Mouse (Mus musculus) heart, embryonic 12.5 days (tissue): ENCODE results near the gene Pipox. TPM values are rescaled to one million over a fixed set of nuclear protein-coding genes. Genes with fewer than 3 reads are reported as not detected.

Source experiments
- ATAC-seq: fragments of 200-750 bp; cut with Nextera tagmentation; 2 replicates; pipeline ENCODE4 v1.8.0; 2017; ENCODE audit warnings: moderate TSS enrichment, moderate library complexity; ENCODE audit not compliant: insufficient number of reproducible peaks, low FRiP score
- H3K27ac ChIP-seq: fragments of 300-500 bp; sonication (generic); 2 replicates; pipeline ENCODE4 v1.5.1; 2016; ENCODE audit warnings: mild to moderate bottlenecking, moderate library complexity; ENCODE audit not compliant: poor library complexity, severe bottlenecking
- H3K27me3 ChIP-seq: fragments of 300-500 bp; sonication (generic); replicated peaks from 2 replicates; pipeline ENCODE4 v1.6.1; 2016; ENCODE audit warnings: mild to moderate bottlenecking, moderate library complexity
- H3K36me3 ChIP-seq: fragments of 300-500 bp; sonication (generic); 2 replicates; pipeline ENCODE4 v1.6.1; 2016; ENCODE audit warnings: mild to moderate bottlenecking, moderate library complexity
- H3K4me1 ChIP-seq: fragments of 300-500 bp; sonication (generic); replicated peaks from 2 replicates; pipeline ENCODE4 v1.6.1; 2016; ENCODE audit warnings: mild to moderate bottlenecking
- H3K4me2 ChIP-seq: fragments of 300-500 bp; sonication (generic); 2 replicates; pipeline ENCODE4 v1.6.1; 2016; ENCODE audit warnings: mild to moderate bottlenecking, moderate library complexity
- H3K4me3 ChIP-seq: fragments of 300-500 bp; sonication (generic); 2 replicates; pipeline ENCODE4 v1.5.1; 2016; ENCODE audit warnings: mild to moderate bottlenecking
- H3K9ac ChIP-seq: fragments of 300-500 bp; sonication (generic); 2 replicates; pipeline ENCODE4 v1.6.1; 2016; ENCODE audit warnings: mild to moderate bottlenecking, moderate library complexity
- H3K9me3 ChIP-seq: fragments of 300-500 bp; sonication (generic); replicated peaks from 2 replicates; pipeline ENCODE4 v1.6.1; 2016; ENCODE audit warnings: mild to moderate bottlenecking, moderate library complexity
- WGBS: fragments of 180-500 bp; shearing (Covaris S2); methylation state at CpG from one replicate; pipeline ENCODE4 v1.1.7; 2016; 5-methylcytosine and 5-hydroxymethylcytosine counted together
- polyA plus RNA-seq: library from polyadenylated mRNA; unstranded; fragments of >200 nt; fragmentation: Nextera tagmentation; extraction: Ambion mirVana; gene quantifications from 2 replicates; pipeline ENCODE4 v1.2.1, GENCODE M21; 2016

Pipox gene
- polyA plus RNA-seq, 1 experiment from 2014 or later = 2.3 TPM

- Histone ChIP-seq H3K27ac (no peak overlapping the region), H3K9me3 (no peaks in the 10 kb centered on the region), H3K4me3 (no peak overlapping the region), H3K4me2 (no peak overlapping the region), H3K9ac (no peak overlapping the region), H3K4me1 (0 out of 2 replicates have a peak, but pooled peaks cover 4% of the 10 kb centered on the region), H3K36me3 (peaks cover 96% of the 10 kb centered on the region), H3K27me3 (no peaks in the 10 kb centered on the region)
- ATAC-seq = no peak
- 85% methylated on average over 21 of the region's 21 CpGs for WGBS
These were observed 50.6 kb downstream of the Pipox start for GRCm38 (mm10) chr11:77843068-77843905.

GRCm38 (mm10) chr11:77840523-77841245 lies 53.2 kb downstream of the Pipox start:
- Histone ChIP-seq H3K9me3 (no peaks in the 10 kb centered on the region), H3K36me3 (peaks cover 96% of the 10 kb centered on the region), H3K9ac (no peak overlapping the region), H3K27me3 (no peaks in the 10 kb centered on the region), H3K4me2 (no peak overlapping the region), H3K4me1 (peaks cover 17% of the 10 kb centered on the region), H3K27ac (no peak overlapping the region), H3K4me3 (no peak overlapping the region)
- WGBS = 83% methylated on average over 16 of the region's 16 CpGs
- no peak for ATAC-seq

GRCm38 (mm10) chr11:77837856-77838255 lies 56.0 kb downstream of the Pipox start:
- no peaks in the 10 kb centered on the region for H3K27me3 ChIP-seq
- no peak overlapping the region for H3K9ac ChIP-seq
- H3K4me3 ChIP-seq = no peak overlapping the region
- ATAC-seq = no peak
- no peak overlapping the region for H3K4me2 ChIP-seq
- H3K27ac ChIP-seq = no peak overlapping the region; the same call in 1 of the 2 replicates
- peaks cover 99% of the 10 kb centered on the region for H3K36me3 ChIP-seq
- H3K4me1 ChIP-seq = peaks cover 18% of the 10 kb centered on the region
- WGBS = 87% methylated on average over 5 of the region's 5 CpGs
- H3K9me3 ChIP-seq = no peaks in the 10 kb centered on the region

DNA sequence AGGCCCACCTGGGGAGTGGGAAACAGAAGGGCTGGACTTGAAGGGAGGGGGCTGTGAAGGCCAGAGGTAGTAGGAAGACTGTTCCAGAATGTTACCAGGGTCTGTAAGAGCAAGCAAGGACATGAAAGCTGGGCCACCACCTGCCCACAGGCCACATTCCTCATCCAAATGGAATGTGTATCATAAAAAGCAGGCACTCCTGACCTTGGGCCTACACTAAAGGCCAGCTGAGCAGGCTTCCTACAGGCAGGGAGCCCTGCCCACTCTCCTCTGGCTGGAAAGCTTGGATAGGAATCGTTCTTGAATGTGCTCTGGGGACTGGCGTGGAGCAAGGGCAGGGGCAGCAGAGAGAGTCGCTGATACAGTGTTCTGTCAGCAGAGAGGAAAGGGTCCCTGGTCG lies 57.1 kb downstream of the Pipox start:
- no peaks in the 10 kb centered on the region for H3K9me3 ChIP-seq
- ATAC-seq = no peak
- H3K4me1 ChIP-seq = peaks cover 18% of the 10 kb centered on the region
- H3K4me2 ChIP-seq = no peak overlapping the region
- H3K27ac ChIP-seq = peak overlapping the region; percentile 82
- H3K9ac ChIP-seq = peak overlapping the region; percentile 24; the same call in 1 of the 2 replicates
- no peak overlapping the region for H3K4me3 ChIP-seq
- peaks cover 98% of the 10 kb centered on the region for H3K36me3 ChIP-seq
- no peaks in the 10 kb centered on the region for H3K27me3 ChIP-seq
- WGBS = 39% methylated on average over 4 of the region's 4 CpGs

GRCm38 (mm10) chr11:77836290-77836689 lies 57.6 kb downstream of the Pipox start:
- peak overlapping the region; percentile 24; the same call in 1 of the 2 replicates for H3K9ac ChIP-seq
- no peaks in the 10 kb centered on the region for H3K9me3 ChIP-seq
- peaks cover 98% of the 10 kb centered on the region for H3K36me3 ChIP-seq
- peaks cover 18% of the 10 kb centered on the region for H3K4me1 ChIP-seq
- no peak overlapping the region for H3K4me2 ChIP-seq
- no peak overlapping the region for H3K4me3 ChIP-seq
- H3K27me3 ChIP-seq = no peaks in the 10 kb centered on the region
- WGBS = 73% methylated on average over 5 of the region's 5 CpGs
- H3K27ac ChIP-seq = peak overlapping the region; percentile 82
- ATAC-seq = no peak

DNA sequence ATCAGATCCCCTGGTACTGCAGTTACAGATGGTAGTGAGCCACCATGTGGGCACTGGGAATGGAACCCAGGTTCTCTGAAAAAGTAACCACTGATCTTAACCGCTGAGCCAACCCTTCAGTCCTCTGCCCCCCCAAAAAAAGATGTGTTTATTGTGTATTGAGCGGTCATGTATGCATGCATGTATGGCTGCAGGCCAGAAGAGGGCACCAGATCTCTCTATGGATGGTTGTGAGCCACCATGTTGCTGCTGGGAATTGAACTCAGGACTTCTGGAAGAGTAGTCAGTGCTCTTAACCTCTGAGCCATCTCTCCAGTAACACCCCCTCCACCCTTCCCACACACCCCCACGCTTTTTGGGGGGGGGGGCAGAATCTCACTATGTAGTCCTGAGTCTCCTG lies 58.8 kb downstream of the Pipox start:
- no peak overlapping the region for H3K4me3 ChIP-seq
- ATAC-seq = no peak
- H3K4me2 ChIP-seq = no peak overlapping the region
- H3K4me1 ChIP-seq = peaks cover 18% of the 10 kb centered on the region
- H3K9ac ChIP-seq = no peak overlapping the region
- H3K9me3 ChIP-seq = no peaks in the 10 kb centered on the region
- peaks cover 98% of the 10 kb centered on the region for H3K36me3 ChIP-seq
- H3K27me3 ChIP-seq = no peaks in the 10 kb centered on the region
- H3K27ac ChIP-seq = no peak overlapping the region
- 77% methylated on average over 3 of the region's 3 CpGs for WGBS

DNA sequence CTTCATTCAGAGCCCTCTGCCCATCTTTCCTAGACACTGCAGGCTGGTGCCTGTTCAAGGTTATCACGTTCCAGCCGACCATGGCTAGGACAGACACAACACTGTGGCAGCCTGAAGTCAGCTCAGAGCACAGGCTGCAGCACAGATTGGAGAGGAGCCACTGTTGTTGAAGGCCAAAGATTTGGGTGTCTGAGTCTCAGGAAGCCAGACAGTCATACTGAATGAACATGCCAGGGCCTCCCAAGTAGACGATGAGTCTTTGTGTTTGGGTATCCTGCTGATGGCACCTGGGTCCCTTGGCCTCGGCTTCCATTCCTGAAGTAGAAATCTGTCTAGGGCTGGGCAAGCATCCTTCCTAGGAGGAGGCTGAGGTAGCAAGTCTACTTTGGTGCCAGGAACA lies 61.4 kb downstream of the Pipox start:
- peaks cover 98% of the 10 kb centered on the region for H3K36me3 ChIP-seq
- no peak overlapping the region for H3K9ac ChIP-seq
- H3K4me3 ChIP-seq = no peak overlapping the region
- no peak overlapping the region for H3K27ac ChIP-seq
- no peak overlapping the region for H3K4me2 ChIP-seq
- 80% methylated on average over 4 of the region's 4 CpGs for WGBS
- ATAC-seq = no peak
- H3K4me1 ChIP-seq = peaks cover 18% of the 10 kb centered on the region
- no peaks in the 10 kb centered on the region for H3K9me3 ChIP-seq
- no peaks in the 10 kb centered on the region for H3K27me3 ChIP-seq

DNA sequence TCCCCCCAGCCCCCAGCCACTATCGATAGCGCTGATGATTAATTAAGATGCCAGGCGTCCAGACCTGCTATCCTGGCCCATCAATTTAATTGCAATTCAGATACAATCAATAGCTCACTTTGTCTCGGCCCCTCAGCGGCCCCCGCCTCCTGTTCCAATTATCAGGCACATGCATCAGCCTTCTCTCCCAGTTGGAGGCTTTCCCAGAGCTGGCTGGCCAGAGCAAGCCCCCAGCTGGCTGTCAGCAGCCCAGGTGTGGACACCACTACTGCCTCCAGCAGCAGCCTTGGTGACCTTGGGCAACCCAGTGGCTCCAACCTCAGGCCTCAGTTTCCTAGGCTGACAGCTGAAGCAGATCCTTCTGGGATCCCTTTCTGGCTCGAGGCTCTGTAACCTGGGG lies 63.0 kb downstream of the Pipox start:
- whole genome bisulfite sequencing = 68% methylated on average over 7 of the region's 7 CpGs
- ATAC-seq = no peak
- Histone ChIP-seq H3K27me3 (no peaks in the 10 kb centered on the region), H3K9ac (no peak overlapping the region), H3K9me3 (no peaks in the 10 kb centered on the region), H3K27ac (no peak overlapping the region), H3K4me1 (peaks cover 15% of the 10 kb centered on the region), H3K4me3 (no peak overlapping the region), H3K36me3 (peaks cover 96% of the 10 kb centered on the region), H3K4me2 (no peak overlapping the region)

Other genes starting within 250 kb of the Pipox start
- gene Nufip2, start 207.9 kb downstream of the Pipox start, polyA plus RNA-seq = 4.4 and 4.9 TPM in 2 replicates
- 0.51 TPM in 1 of 2 replicates, not detected in the other for gene Cryba1, start 168.8 kb downstream of the Pipox start, polyA plus RNA-seq
- 154 and 164 TPM in 2 replicates for gene Myo18a, start 130.8 kb downstream of the Pipox start, polyA plus RNA-seq
- 1.2 and 1.5 TPM in 2 replicates for gene Gm10277, start 106.3 kb downstream of the Pipox start, polyA plus RNA-seq
- 0.18 TPM in 1 of 2 replicates, not detected in the other for gene Sez6, start 36.7 kb upstream of the Pipox start, polyA plus RNA-seq
- 17.0 and 17.7 TPM in 2 replicates for gene Phf12, start 88.7 kb upstream of the Pipox start, polyA plus RNA-seq
- 15.3 and 15.8 TPM in 2 replicates for gene Dhrs13, start 138.2 kb upstream of the Pipox start, polyA plus RNA-seq
- gene Flot2, start 143.8 kb upstream of the Pipox start, polyA plus RNA-seq = 71.7 and 73.4 TPM in 2 replicates
- gene Eral1, start 186.3 kb upstream of the Pipox start, polyA plus RNA-seq = 22.6 and 23.7 TPM in 2 replicates
- 22.6 and 23.3 TPM in 2 replicates for gene Fam222b, start 200.6 kb upstream of the Pipox start, polyA plus RNA-seq